Mouse (Mus musculus) thymus, adult 2 months (tissue): ENCODE measurements around the gene Ntmt1. TPM values are rescaled to one million over a fixed set of nuclear protein-coding genes. Genes with fewer than 3 reads are reported as not detected.

Experiments
- DNase-seq: peaks from one replicate; pipeline ENCODE4 v3.0.0; 2021
- H3K27ac ChIP-seq: fragments of 200-500 bp; 2 replicates; pipeline ENCODE4 v1.5.1; 2012; ENCODE audit warnings: low read length, control low read depth; ENCODE audit not compliant: control insufficient read depth, insufficient read depth
- H3K27me3 ChIP-seq: fragments of 200-500 bp; 2 replicates; pipeline ENCODE4 v1.6.1; 2012; ENCODE audit warnings: mild to moderate bottlenecking, low read length, moderate library complexity, mixed read lengths; ENCODE audit not compliant: control insufficient read depth, insufficient read depth
- H3K36me3 ChIP-seq: fragments of 200-500 bp; 2 replicates; pipeline ENCODE4 v1.6.1; 2012; ENCODE audit warnings: mild to moderate bottlenecking, low read length, moderate library complexity; ENCODE audit not compliant: control insufficient read depth, insufficient read depth
- H3K4me1 ChIP-seq: fragments of 200-500 bp; replicated peaks from 2 replicates; pipeline ENCODE4 v1.6.1; 2012; ENCODE audit warnings: low read length; ENCODE audit not compliant: control insufficient read depth, insufficient read depth
- H3K4me3 ChIP-seq: fragments of 200-500 bp; 2 replicates; pipeline ENCODE4 v1.5.1; 2012; ENCODE audit warnings: mild to moderate bottlenecking, low read length, control low read depth, moderate library complexity; ENCODE audit not compliant: control insufficient read depth, insufficient read depth
- CTCF ChIP-seq: fragments of 200-500 bp; IDR thresholded peaks from 2 replicates; pipeline ENCODE4 v1.5.1; 2012; ENCODE audit warnings: mild to moderate bottlenecking, control low read depth, low read length, moderate library complexity, borderline replicate concordance; ENCODE audit not compliant: control insufficient read depth, poor library complexity, insufficient read depth; ENCODE audit errors: extremely low read depth
- POLR2A ChIP-seq: fragments of 200-500 bp; IDR thresholded peaks from 2 replicates; pipeline ENCODE4 v1.6.1; 2012; ENCODE audit warnings: mild to moderate bottlenecking, low read length, control low read depth, moderate library complexity; ENCODE audit not compliant: control insufficient read depth, poor library complexity, insufficient read depth; ENCODE audit errors: extremely low read depth
- WGBS: fragments of 180-500 bp; shearing (Covaris S2); methylation state at CpG from one replicate; pipeline ENCODE4 v1.1.7; 2018; 5-methylcytosine and 5-hydroxymethylcytosine counted together
- polyA plus RNA-seq: library from polyadenylated mRNA; depleted of rRNA; stranded (reverse); fragments of >200 nt; gene quantifications from 2 replicates; pipeline ENCODE4 v1.2.3, GENCODE M21; 2012

Gene Ntmt1
- polyA plus RNA-seq, 1 experiment = 33.9 TPM

DNA sequence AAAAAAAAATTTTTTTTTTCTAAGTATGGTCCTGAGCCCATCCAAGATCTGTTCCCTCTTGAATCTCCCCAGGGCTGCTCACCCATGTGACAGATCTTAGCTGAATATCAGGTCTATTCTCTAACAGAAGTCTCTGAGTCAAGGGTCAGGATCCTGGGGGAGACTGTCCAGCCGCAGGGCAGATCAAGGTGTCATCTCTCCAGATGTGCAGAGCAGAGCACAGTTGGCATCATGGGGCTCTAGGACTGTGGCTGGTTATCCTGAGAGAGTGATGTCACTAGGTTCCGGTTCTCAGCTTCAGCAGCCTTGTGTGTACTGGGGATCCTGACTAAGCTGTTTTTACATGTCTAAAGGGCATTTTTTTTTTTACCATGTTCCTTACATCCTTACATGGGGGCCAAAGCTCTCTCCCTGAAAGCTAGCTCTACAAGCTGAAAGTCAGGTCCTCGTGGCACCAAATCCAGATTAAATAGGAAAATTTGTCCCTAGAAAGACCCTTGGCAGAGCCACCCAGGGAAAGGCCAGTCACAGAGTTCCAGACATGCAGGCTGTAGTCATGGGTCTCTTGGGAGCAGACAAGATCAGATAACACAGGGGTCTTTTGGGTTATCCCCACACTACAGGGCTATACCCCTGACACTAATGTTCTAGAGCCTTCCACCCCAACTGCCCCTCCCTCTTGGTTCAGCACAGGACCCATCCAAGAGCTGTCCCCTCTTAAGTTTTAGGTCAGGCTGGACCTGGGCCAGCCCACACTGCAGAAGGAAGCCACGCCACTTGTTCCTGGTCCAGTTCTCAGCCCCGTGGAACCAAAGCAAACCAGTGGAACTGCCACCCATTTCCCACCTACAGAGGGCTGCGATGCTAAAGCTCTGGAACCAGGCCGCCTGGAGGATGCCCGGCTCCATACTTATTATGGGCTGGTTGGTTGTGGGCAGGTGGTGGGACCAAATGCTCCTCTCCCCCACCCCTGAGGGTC is 25.0 kb upstream of the Ntmt1 start:
- Histone ChIP-seq H3K36me3 (no peaks in the 10 kb centered on the region), H3K4me3 (no peak overlapping the region), H3K27me3 (no peaks in the 10 kb centered on the region), H3K4me1 (peaks cover 17% of the 10 kb centered on the region), H3K27ac (no peak overlapping the region)
- DNase-seq = no peak
- WGBS = 91% methylated on average over 8 of the region's 8 CpGs
- TF ChIP-seq POLR2A = no peak
- TF ChIP-seq CTCF = no peak

DNA sequence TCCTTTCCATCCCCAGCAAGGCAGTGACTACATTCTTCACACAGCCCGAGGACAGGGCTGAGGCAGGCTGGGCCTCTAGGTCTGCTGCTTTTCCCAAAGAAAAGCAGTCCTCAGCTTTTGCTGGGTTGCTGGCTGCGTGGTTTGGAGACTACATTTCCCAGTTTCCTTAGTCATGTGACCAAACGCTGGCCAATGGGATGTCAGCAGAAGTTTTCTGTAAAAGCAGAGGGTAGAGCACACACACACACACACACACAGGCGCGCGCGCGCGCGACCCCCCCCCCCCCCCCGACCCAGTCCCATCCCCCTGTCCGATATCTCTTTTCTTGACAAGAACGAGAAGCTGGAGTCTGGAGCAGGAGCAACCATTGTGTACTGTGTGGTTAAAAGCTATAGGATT is 24.3 kb upstream of the Ntmt1 start:
- WGBS = 6% methylated on average over 13 of the region's 13 CpGs
- no peaks in the 10 kb centered on the region for H3K36me3 ChIP-seq
- H3K4me3 ChIP-seq = no peak overlapping the region
- H3K27ac ChIP-seq = no peak overlapping the region
- H3K27me3 ChIP-seq = no peaks in the 10 kb centered on the region
- TF ChIP-seq CTCF (no peak), POLR2A (no peak)
- H3K4me1 ChIP-seq = peaks cover 17% of the 10 kb centered on the region
- peak; percentile 52 for DNase-seq

DNA sequence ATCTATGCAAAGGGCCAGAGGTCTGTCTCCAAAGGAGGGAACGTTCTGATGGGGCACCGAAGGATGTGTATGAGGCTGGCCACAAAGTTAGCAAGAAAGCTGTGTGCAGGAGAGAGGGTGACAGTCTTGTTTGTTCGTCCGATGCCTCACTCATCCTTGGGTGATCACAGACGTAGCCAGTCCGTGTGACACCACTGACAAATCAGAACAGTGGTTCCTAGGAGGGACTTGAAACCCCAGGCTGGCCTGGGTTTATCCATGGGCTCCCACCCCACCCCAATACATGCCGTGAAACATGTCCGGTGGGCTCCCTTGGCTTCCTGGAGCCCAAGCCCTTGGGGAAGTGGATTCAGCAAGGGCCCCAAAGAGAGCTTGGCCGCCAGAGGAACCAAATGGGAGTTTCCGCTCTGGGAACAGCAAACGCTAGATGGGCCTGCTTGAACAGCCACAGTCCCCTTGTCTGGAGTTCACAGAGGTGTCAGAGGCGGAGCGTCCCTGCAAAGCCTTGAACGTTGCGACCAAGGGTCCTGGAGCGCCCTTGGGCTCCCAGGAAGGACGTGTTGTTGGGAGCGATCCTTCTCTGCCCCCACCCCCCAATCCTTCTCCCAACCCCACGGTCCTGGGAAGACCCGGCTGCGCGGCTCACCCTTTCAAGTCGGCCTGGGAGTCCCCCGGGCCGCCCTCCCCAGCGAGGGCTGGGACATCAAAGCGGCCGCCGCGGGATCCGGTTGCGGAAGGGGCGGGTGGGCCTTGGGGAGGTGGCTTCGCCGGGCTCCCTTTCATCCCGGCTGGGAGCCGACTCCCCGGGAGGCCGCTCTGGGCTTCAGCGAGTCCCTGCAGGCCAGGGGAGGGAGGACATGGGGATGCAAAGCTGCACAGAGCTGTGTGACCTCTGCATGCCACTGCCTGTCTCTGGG is 23.3 kb upstream of the Ntmt1 start:
- Histone ChIP-seq H3K36me3 (no peaks in the 10 kb centered on the region), H3K27me3 (no peaks in the 10 kb centered on the region), H3K27ac (no peak overlapping the region), H3K4me3 (peak overlapping the region; percentile 33), H3K4me1 (peaks cover 17% of the 10 kb centered on the region)
- peak; percentile 62 for DNase-seq
- no peak for TF ChIP-seq CTCF
- no peak for TF ChIP-seq POLR2A
- 10% methylated on average over 37 of the region's 40 CpGs for WGBS

DNA sequence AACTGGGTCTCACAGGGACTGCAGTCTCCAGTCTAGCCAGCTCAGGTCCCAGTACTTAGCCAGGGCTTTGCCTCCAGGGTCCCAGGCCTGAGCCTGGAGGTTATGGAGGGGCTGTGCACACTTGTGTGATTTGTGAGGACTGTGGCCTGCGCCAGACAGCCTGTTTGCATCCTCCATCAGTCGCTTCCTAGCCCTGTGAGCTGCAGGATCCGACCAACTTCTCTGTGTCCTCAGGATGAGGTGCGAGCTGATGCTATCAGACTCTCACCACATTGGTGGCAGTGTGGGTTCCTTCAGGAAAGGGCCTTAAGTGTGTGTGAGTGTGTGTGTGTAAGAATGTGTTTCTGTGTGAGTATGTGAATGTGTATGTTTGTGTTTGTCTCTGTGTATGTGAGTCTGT is 20.2 kb upstream of the Ntmt1 start:
- 37% methylated on average over 4 of the region's 4 CpGs for WGBS
- no peaks in the 10 kb centered on the region for H3K27me3 ChIP-seq
- H3K36me3 ChIP-seq = no peaks in the 10 kb centered on the region
- H3K4me3 ChIP-seq = no peak overlapping the region
- TF ChIP-seq CTCF (no peak), POLR2A (no peak)
- peaks cover 17% of the 10 kb centered on the region for H3K4me1 ChIP-seq
- no peak for DNase-seq
- no peak overlapping the region for H3K27ac ChIP-seq

DNA sequence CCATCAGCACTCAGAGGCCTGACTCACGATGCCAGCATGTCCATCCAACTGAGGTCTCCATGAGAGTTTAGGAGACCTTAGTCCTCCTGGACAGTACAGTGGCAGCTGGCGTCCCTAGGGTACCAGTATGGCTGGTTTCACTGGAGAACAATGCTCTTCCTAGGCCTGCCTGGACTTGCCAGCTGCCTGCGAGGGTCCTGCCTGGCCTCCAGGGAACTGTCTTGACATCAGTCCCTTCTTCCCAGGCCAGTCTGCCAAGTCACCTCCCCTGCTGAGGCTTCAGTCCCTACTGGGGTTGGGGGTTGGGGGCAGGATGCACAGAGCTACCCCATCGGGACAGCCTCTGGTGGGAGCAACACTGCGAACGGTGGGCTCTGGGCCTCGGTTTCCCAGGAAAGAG is 15.6 kb upstream of the Ntmt1 start:
- TF ChIP-seq POLR2A (no peak), CTCF (no peak)
- DNase-seq = no peak
- Histone ChIP-seq H3K4me3 (no peak overlapping the region), H3K36me3 (no peaks in the 10 kb centered on the region), H3K4me1 (peaks cover 12% of the 10 kb centered on the region), H3K27me3 (no peaks in the 10 kb centered on the region), H3K27ac (no peak overlapping the region)
- WGBS = 93% methylated on average over 7 of the region's 7 CpGs
